Mouse (Mus musculus): ENCODE results near the gene Defb18. TPM values are rescaled to one million over a fixed set of nuclear protein-coding genes. Genes with fewer than 3 reads are reported as not detected.
"Not testable (repeated sequence)": the region's sequence is repeated elsewhere in the genome, so short reads cannot be mapped to it uniquely, and the experiment has no call there.

Defb18 gene
- not detected in 2 replicates for polyA plus RNA-seq (2016; fragmentation: Nextera tagmentation; extraction: Ambion mirVana)

GRCm38 (mm10) chr1:18237343-18237742 is at the start of gene Defb18:
Gene Defb18 (minus strand): TSS chr1:18237443.
- Histone ChIP-seq H3K4me3 (replicated peaks) (no peak within 1 kb of the TSS), H3K4me2 (no peak within 1 kb of the TSS), H3K9ac (replicated peaks) (no peak within 1 kb of the TSS), H3K9me3 (no peaks in the 10 kb centered on the region), H3K36me3 (no peaks in the 10 kb centered on the region), H3K27me3 (no peaks in the 10 kb centered on the region), H3K27ac (no peak within 1 kb of the TSS), H3K4me1 (replicated peaks) (no peaks in the 10 kb centered on the region)
- 68% methylated on average over 1 of the region's 1 CpGs for WGBS
- ATAC-seq (ENCODE audit: insufficient number of reproducible peaks, insufficient read depth, low FRiP score, low TSS enrichment, low read depth) = no peak

- Histone ChIP-seq H3K27ac (no peak overlapping the region), H3K27me3 (no peaks in the 10 kb centered on the region), H3K4me1 (replicated peaks) (no peaks in the 10 kb centered on the region), H3K9me3 (no peaks in the 10 kb centered on the region), H3K9ac (replicated peaks) (no peak overlapping the region), H3K36me3 (no peaks in the 10 kb centered on the region), H3K4me3 (replicated peaks) (no peak overlapping the region), H3K4me2 (no peak overlapping the region)
- no peak for ATAC-seq (ENCODE audit: insufficient number of reproducible peaks, insufficient read depth, low FRiP score, low TSS enrichment, low read depth)
- 86% methylated on average over 4 of the region's 4 CpGs for WGBS
Measured at GRCm38 (mm10) chr1:18271095-18271494, 33.9 kb upstream of the Defb18 start.

- Histone ChIP-seq H3K4me2 (no peak overlapping the region), H3K9ac (replicated peaks) (no peak overlapping the region), H3K36me3 (no peaks in the 10 kb centered on the region), H3K4me1 (replicated peaks) (no peaks in the 10 kb centered on the region), H3K4me3 (replicated peaks) (no peak overlapping the region), H3K27me3 (no peaks in the 10 kb centered on the region), H3K9me3 (no peaks in the 10 kb centered on the region), H3K27ac (no peak overlapping the region)
- ATAC-seq (ENCODE audit: insufficient number of reproducible peaks, insufficient read depth, low FRiP score, low TSS enrichment, low read depth) = no peak
- 87% methylated on average over 5 of the region's 5 CpGs for WGBS
Measured at GRCm38 (mm10) chr1:18268845-18269244, 31.6 kb upstream of the Defb18 start.

GRCm38 (mm10) chr1:18265038-18265437 is 27.8 kb upstream of the Defb18 start, which contains the start of gene Defb41:
Gene Defb41 (minus strand): TSS chr1:18265138.
- no peak for ATAC-seq (ENCODE audit: insufficient number of reproducible peaks, insufficient read depth, low FRiP score, low TSS enrichment, low read depth)
- Histone ChIP-seq H3K27me3 (no peaks in the 10 kb centered on the region), H3K9ac (replicated peaks) (no peak within 1 kb of the TSS)

GRCm38 (mm10) chr1:18245801-18246580 is 8.7 kb upstream of the Defb18 start:
- not testable (repeated sequence) for H3K4me1 ChIP-seq (replicated peaks); ATAC-seq (ENCODE audit: insufficient number of reproducible peaks, insufficient read depth, low FRiP score, low TSS enrichment, low read depth); H3K4me2 ChIP-seq; H3K27ac ChIP-seq; H3K4me3 ChIP-seq (replicated peaks); H3K9me3 ChIP-seq; H3K9ac ChIP-seq (replicated peaks); H3K27me3 ChIP-seq; H3K36me3 ChIP-seq
- 84% methylated on average over 9 of the region's 9 CpGs for WGBS

More at GRCm38 (mm10) chr1:18265038-18265437, 27.8 kb upstream of the Defb18 start, which contains the start of gene Defb41:
- Histone ChIP-seq H3K27ac (no peak within 1 kb of the TSS), H3K4me2 (no peak within 1 kb of the TSS), H3K4me3 (replicated peaks) (no peak within 1 kb of the TSS), H3K4me1 (replicated peaks) (no peaks in the 10 kb centered on the region), H3K36me3 (no peaks in the 10 kb centered on the region), H3K9me3 (no peaks in the 10 kb centered on the region)

- 10% methylated on average over 3 of the region's 3 CpGs for WGBS
- no peak for ATAC-seq (ENCODE audit: insufficient number of reproducible peaks, insufficient read depth, low FRiP score, low TSS enrichment, low read depth)
- no peaks in the 10 kb centered on the region for H3K27me3 ChIP-seq
Measured at GRCm38 (mm10) chr1:18223385-18223945, 13.8 kb downstream of the Defb18 start.

GRCm38 (mm10) chr1:18191719-18192118 is 45.5 kb downstream of the Defb18 start:
- no peak for ATAC-seq (ENCODE audit: insufficient number of reproducible peaks, insufficient read depth, low FRiP score, low TSS enrichment, low read depth)
- no peak overlapping the region for H3K9ac ChIP-seq (replicated peaks)
- no peak overlapping the region for H3K4me2 ChIP-seq
- no peaks in the 10 kb centered on the region for H3K36me3 ChIP-seq
- no peak overlapping the region for H3K27ac ChIP-seq
- H3K9me3 ChIP-seq = no peaks in the 10 kb centered on the region
- H3K4me3 ChIP-seq (replicated peaks) = no peak overlapping the region
- WGBS = 13% methylated on average over 4 of the region's 4 CpGs
- no peaks in the 10 kb centered on the region for H3K4me1 ChIP-seq (replicated peaks)
- no peaks in the 10 kb centered on the region for H3K27me3 ChIP-seq

More at GRCm38 (mm10) chr1:18223385-18223945, 13.8 kb downstream of the Defb18 start:
- H3K9me3 ChIP-seq = no peaks in the 10 kb centered on the region
- no peak overlapping the region for H3K4me3 ChIP-seq (replicated peaks)
- H3K4me1 ChIP-seq (replicated peaks) = no peaks in the 10 kb centered on the region
- H3K4me2 ChIP-seq = no peak overlapping the region
- no peak overlapping the region for H3K9ac ChIP-seq (replicated peaks)
- no peaks in the 10 kb centered on the region for H3K36me3 ChIP-seq
- no peak overlapping the region for H3K27ac ChIP-seq

GRCm38 (mm10) chr1:18190714-18191712 is 46.2 kb downstream of the Defb18 start:
- Histone ChIP-seq H3K27me3 (no peaks in the 10 kb centered on the region), H3K4me1 (replicated peaks) (no peaks in the 10 kb centered on the region), H3K4me2 (no peak overlapping the region), H3K9ac (replicated peaks) (no peak overlapping the region), H3K27ac (no peak overlapping the region), H3K4me3 (replicated peaks) (no peak overlapping the region), H3K36me3 (no peaks in the 10 kb centered on the region), H3K9me3 (no peaks in the 10 kb centered on the region)
- 4% methylated on average over 1 of the region's 1 CpGs for WGBS
- no peak for ATAC-seq (ENCODE audit: insufficient number of reproducible peaks, insufficient read depth, low FRiP score, low TSS enrichment, low read depth)

Other genes starting within 250 kb of the Defb18 start
- gene Crisp4, start 91.5 kb downstream of the Defb18 start, polyA plus RNA-seq (2016; fragmentation: Nextera tagmentation; extraction: Ambion mirVana) = not detected in 2 replicates
- not detected in 2 replicates for gene Defb41, start 27.7 kb upstream of the Defb18 start, polyA plus RNA-seq (2016; fragmentation: Nextera tagmentation; extraction: Ambion mirVana)

Data from limb, embryonic 12.5 days (tissue).